Mouse (Mus musculus) left cerebral cortex, postnatal 10 days (tissue): ENCODE results near the gene Edc3. TPM values are rescaled to one million over a fixed set of nuclear protein-coding genes. Genes with fewer than 3 reads are reported as not detected.
A peak's percentile ranks its signal among the peaks of the same experiment; 100 is the strongest.

Experiments
- DNase-seq, 2 experiments: peaks; one replicate each; pipeline ENCODE4 v3.0.0; 2021 to 2022; ENCODE audit warnings: low spot score in 2 of 2, mixed read lengths in 1 of 2; ENCODE audit errors: extremely low spot score in 1 of 2
- intact Hi-C: fragments of 180-260 bp; cut with DNase I; formaldehyde crosslinking; loops from one replicate; pipeline ENCODE4 v1.15.1; 2025
- total RNA-seq, 2 experiments: library from RNA; stranded (reverse); gene quantifications; 2 replicates each; pipeline ENCODE4 v1.2.3; 2021

The Edc3 gene
- total RNA-seq = 10 to 100 TPM; 15.2 to 17.6 TPM

GRCm38 (mm10) chr9:57708068-57708719 lies at the start of gene Edc3:
Gene Edc3, plus strand, starts transcription at chr9:57708540.
- intact Hi-C loops = loop anchor here (5.0 kb wide), 1 partner anchor 46 kb away; no protein-coding TSS in a partner anchor
- peak; percentile 80 to 95 for DNase-seq

GRCm38 (mm10) chr9:57658970-57659369 lies 49.4 kb upstream of the Edc3 start:
- no peak for DNase-seq
- intact Hi-C loops = loop anchor here (2.0 to 10.0 kb wide), 3 partner anchors 84 to 336 kb away; partner anchors contain the start of gene Cox5a

GRCm38 (mm10) chr9:57659774-57660173 lies 48.6 kb upstream of the Edc3 start:
- peak; percentile 72 to 73 for DNase-seq
- intact Hi-C loops = loop anchor here (2.0 to 10.0 kb wide), 4 partner anchors 48 to 335 kb away; partner anchors contain the start of genes Cox5a and Edc3

- no peak for DNase-seq
- intact Hi-C loops = loop anchor here (5.0 kb wide), 1 partner anchor 47 kb away; the partner anchor contains the start of gene Edc3
Measured at GRCm38 (mm10) chr9:57660501-57660900, 47.8 kb upstream of the Edc3 start.

GRCm38 (mm10) chr9:57661552-57661951 lies 46.8 kb upstream of the Edc3 start:
- DNase-seq = no peak
- intact Hi-C loops = loop anchor here (5.0 kb wide), 1 partner anchor 46 kb away; the partner anchor contains the start of gene Edc3

- DNase-seq = no peak
- intact Hi-C loops = loop anchor here (5.0 kb wide), 1 partner anchor 43 kb away; the partner anchor contains the start of gene Edc3
Measured at GRCm38 (mm10) chr9:57664616-57665015, 43.7 kb upstream of the Edc3 start.

GRCm38 (mm10) chr9:57666536-57666935 lies 41.8 kb upstream of the Edc3 start:
- intact Hi-C loops = no loop called here
- no peak for DNase-seq

- intact Hi-C loops = no loop called here
- no peak for DNase-seq
Measured at GRCm38 (mm10) chr9:57667136-57667535, 41.2 kb upstream of the Edc3 start.

- DNase-seq = no peak
- intact Hi-C loops = no loop called here
Measured at GRCm38 (mm10) chr9:57667817-57668216, 40.5 kb upstream of the Edc3 start.

GRCm38 (mm10) chr9:57668277-57668676 lies 40.1 kb upstream of the Edc3 start:
- intact Hi-C loops = no loop called here
- DNase-seq = no peak

- intact Hi-C loops = no loop called here
- DNase-seq = no peak
Measured at GRCm38 (mm10) chr9:57669566-57669965, 38.8 kb upstream of the Edc3 start.

- no peak for DNase-seq
- intact Hi-C loops = no loop called here
Measured at GRCm38 (mm10) chr9:57671037-57671436, 37.3 kb upstream of the Edc3 start.

GRCm38 (mm10) chr9:57671500-57671899 lies 36.8 kb upstream of the Edc3 start:
- intact Hi-C loops = no loop called here
- no peak for DNase-seq

- intact Hi-C loops = no loop called here
- DNase-seq = no peak
Measured at GRCm38 (mm10) chr9:57681411-57681810, 26.9 kb upstream of the Edc3 start.

- intact Hi-C loops = no loop called here
- DNase-seq = no peak
Measured at GRCm38 (mm10) chr9:57683520-57683919, 24.8 kb upstream of the Edc3 start, which contains the start of gene Cyp1a2. Gene Cyp1a2, minus strand, starts transcription at chr9:57683703.

- no peak for DNase-seq
- intact Hi-C loops = no loop called here
Measured at GRCm38 (mm10) chr9:57686011-57686410, 22.3 kb upstream of the Edc3 start.

GRCm38 (mm10) chr9:57687751-57688150 lies 20.6 kb upstream of the Edc3 start, which contains the start of gene Cyp1a1:
Gene Cyp1a1, plus strand, starts transcription at chr9:57687928.
- DNase-seq = no peak
- intact Hi-C loops = no loop called here

GRCm38 (mm10) chr9:57688158-57688557 lies 20.2 kb upstream of the Edc3 start:
- intact Hi-C loops = no loop called here
- DNase-seq = no peak

- intact Hi-C loops = no loop called here
Measured at GRCm38 (mm10) chr9:57688606-57689005, 19.7 kb upstream of the Edc3 start.

GRCm38 (mm10) chr9:57694108-57694507 lies 14.2 kb upstream of the Edc3 start:
- no peak for DNase-seq
- intact Hi-C loops = no loop called here

More at GRCm38 (mm10) chr9:57688606-57689005, 19.7 kb upstream of the Edc3 start:
- no peak for DNase-seq
